Comparison of ENCODE assay signal across 16 mouse cellular contexts in genomic region chr4:65916027-65917008, GRCm38 (mm10).
DNase-seq lines count a peak whose midpoint lies in the region; ATAC-seq and TF ChIP-seq lines count a peak whose summit lies in the region.
"Had no signal": no experiment of that assay in that cellular context is flagged by ENCODE, and none has a peak within 500 bp of the region (broad histone marks: within the 10 kb centered on the region; RNA-seq: fewer than 3 reads in every experiment).

No protein-coding gene starts in this region.

- TF ChIP-seq POLR2A in brain, embryonic 14.5 days (IDR thresholded peaks at IDR 0.05; ENCODE audit: borderline replicate concordance, extremely low read depth, insufficient read depth, insufficient read length, poor library complexity, severe bottlenecking) = no peak

- H3K27me3 ChIP-seq in embryonic facial prominence, embryonic 14.5 days (replicated peaks; ENCODE audit: control insufficient read depth, insufficient read depth, low read length) = no peaks in the 10 kb centered on the region
- no peaks in the 10 kb centered on the region for H3K27me3 ChIP-seq in embryonic facial prominence, embryonic 10.5 days (replicated peaks; ENCODE audit: low read depth, poor library complexity, severe bottlenecking)
- no peaks in the 10 kb centered on the region for H3K27me3 ChIP-seq in kidney, postnatal 0 days (ENCODE audit: insufficient read depth, low read length)
- no peaks in the 10 kb centered on the region for H3K27me3 ChIP-seq in hindbrain, embryonic 16.5 days (replicated peaks; ENCODE audit: control insufficient read depth, insufficient read depth, low read length)
- H3K27me3 ChIP-seq: CH12.LX; embryonic facial prominence, embryonic 13.5 days; neural tube, embryonic 13.5 days had no signal

- no peak for ATAC-seq in embryonic facial prominence, embryonic 14.5 days (ENCODE audit: low read depth)
- no peak for ATAC-seq in kidney, postnatal 0 days (replicated peaks; ENCODE audit: low FRiP score, low read depth)
- ATAC-seq in hindbrain, embryonic 16.5 days = peak; percentile 56; the same call in 1 of the 2 replicates
- ATAC-seq: intestine, postnatal 0 days had no signal

- DNase-seq in embryonic facial prominence, embryonic 14.5 days (ENCODE audit: low spot score) = peak; percentile 18
- DNase-seq in embryonic facial prominence, embryonic 10.5 days (ENCODE audit: low spot score) = no peak
- peak; percentile 19 for DNase-seq in kidney, postnatal 0 days (ENCODE audit: low spot score)
- no peak for DNase-seq in kidney, postnatal 36 days
- peak; percentile 66 for DNase-seq in brain, embryonic 14.5 days (ENCODE audit: low read depth)
- no peak for DNase-seq in frontal cortex, adult 2 months (ENCODE audit: extremely low spot score in 1 of 2, low spot score in 1 of 2)
- DNase-seq: cerebellum, adult 11-12 months; heart, adult 11 months; heart, postnatal 4 days; lung, postnatal 4 days; thymus, postnatal 36 days had no signal

- 49% methylated on average over 11 of the region's 11 CpGs for WGBS in embryonic facial prominence, embryonic 14.5 days
- 70% methylated on average over 11 of the region's 11 CpGs for WGBS in embryonic facial prominence, embryonic 10.5 days
- WGBS in kidney, postnatal 0 days = 43% methylated on average over 11 of the region's 11 CpGs
- WGBS in hindbrain, embryonic 16.5 days = 50% methylated on average over 11 of the region's 11 CpGs

- H3K36me3 ChIP-seq in embryonic facial prominence, embryonic 14.5 days (ENCODE audit: control insufficient read depth, insufficient read depth, low read length) = no peaks in the 10 kb centered on the region
- H3K36me3 ChIP-seq in embryonic facial prominence, embryonic 10.5 days (replicated peaks) = no peaks in the 10 kb centered on the region
- H3K36me3 ChIP-seq in kidney, postnatal 0 days (ENCODE audit: insufficient read depth, low read length) = no peaks in the 10 kb centered on the region
- H3K36me3 ChIP-seq in hindbrain, embryonic 16.5 days (ENCODE audit: control insufficient read depth, insufficient read depth, low read length) = no peaks in the 10 kb centered on the region
- H3K36me3 ChIP-seq: embryonic facial prominence, embryonic 13.5 days; neural tube, embryonic 13.5 days had no signal

- no peaks in the 10 kb centered on the region for H3K4me1 ChIP-seq in embryonic facial prominence, embryonic 14.5 days (ENCODE audit: control insufficient read depth, insufficient read depth, low read length)
- H3K4me1 ChIP-seq in embryonic facial prominence, embryonic 10.5 days = no peaks in the 10 kb centered on the region
- no peaks in the 10 kb centered on the region for H3K4me1 ChIP-seq in kidney, postnatal 0 days (replicated peaks; ENCODE audit: insufficient read depth, low read length)
- H3K4me1 ChIP-seq in hindbrain, embryonic 16.5 days (ENCODE audit: control insufficient read depth, insufficient read depth, low read depth, low read length) = no peaks in the 10 kb centered on the region
- H3K4me1 ChIP-seq: embryonic facial prominence, embryonic 13.5 days had no signal

- no peaks in the 10 kb centered on the region for H3K9me3 ChIP-seq in embryonic facial prominence, embryonic 14.5 days (ENCODE audit: control insufficient read depth, low read length)
- H3K9me3 ChIP-seq in embryonic facial prominence, embryonic 10.5 days = no peaks in the 10 kb centered on the region
- no peaks in the 10 kb centered on the region for H3K9me3 ChIP-seq in kidney, postnatal 0 days (replicated peaks; ENCODE audit: low read length)
- no peaks in the 10 kb centered on the region for H3K9me3 ChIP-seq in hindbrain, embryonic 16.5 days (ENCODE audit: control insufficient read depth, low read length)
- H3K9me3 ChIP-seq: embryonic facial prominence, embryonic 13.5 days; neural tube, embryonic 13.5 days had no signal

- no peak overlapping the region for H3K4me3 ChIP-seq in embryonic facial prominence, embryonic 14.5 days (ENCODE audit: low read depth, low read length)
- no peak overlapping the region for H3K4me3 ChIP-seq in embryonic facial prominence, embryonic 10.5 days
- H3K4me3 ChIP-seq in kidney, postnatal 0 days (replicated peaks; ENCODE audit: low read depth, low read length) = no peak overlapping the region
- no peak overlapping the region for H3K4me3 ChIP-seq in hindbrain, embryonic 16.5 days (ENCODE audit: low read length)
- H3K4me3 ChIP-seq: embryonic facial prominence, embryonic 13.5 days; neural tube, embryonic 13.5 days had no signal

- no peak for TF ChIP-seq CTCF in kidney, postnatal 0 days (IDR thresholded peaks at IDR 0.05; ENCODE audit: low read depth)
- TF ChIP-seq CTCF in brain, embryonic 14.5 days (IDR thresholded peaks at IDR 0.05; ENCODE audit: borderline replicate concordance, extremely low read depth, insufficient read depth, insufficient read length) = no peak

- no peak overlapping the region for H3K9ac ChIP-seq in embryonic facial prominence, embryonic 14.5 days (ENCODE audit: low read depth, low read length)
- no peak overlapping the region for H3K9ac ChIP-seq in kidney, postnatal 0 days (ENCODE audit: low read depth, low read length)
- no peak overlapping the region for H3K9ac ChIP-seq in hindbrain, embryonic 16.5 days (ENCODE audit: low read depth, low read length)
- H3K9ac ChIP-seq: embryonic facial prominence, embryonic 13.5 days; neural tube, embryonic 13.5 days had no signal

- H3K27ac ChIP-seq in embryonic facial prominence, embryonic 14.5 days (replicated peaks; ENCODE audit: low read depth, low read length) = no peak overlapping the region
- no peak overlapping the region for H3K27ac ChIP-seq in embryonic facial prominence, embryonic 10.5 days (replicated peaks)
- H3K27ac ChIP-seq in kidney, postnatal 0 days = no peak overlapping the region
- H3K27ac ChIP-seq in hindbrain, embryonic 16.5 days (ENCODE audit: low read depth, low read length) = no peak overlapping the region
- H3K27ac ChIP-seq: embryonic facial prominence, embryonic 13.5 days; neural tube, embryonic 13.5 days had no signal

- H3K4me2 ChIP-seq in embryonic facial prominence, embryonic 14.5 days (ENCODE audit: low read depth, low read length) = no peak overlapping the region
- no peak overlapping the region for H3K4me2 ChIP-seq in kidney, postnatal 0 days (ENCODE audit: low read length)
- no peak overlapping the region for H3K4me2 ChIP-seq in hindbrain, embryonic 16.5 days (ENCODE audit: low read length)
- H3K4me2 ChIP-seq: embryonic facial prominence, embryonic 13.5 days; neural tube, embryonic 13.5 days had no signal

Comparison
In these comparisons a context has a peak if more than half of its experiments do, and no peak if none do; other contexts are left out.
1. DNase-seq: peak in embryonic facial prominence, embryonic 14.5 days (single experiment), kidney, postnatal 0 days (single experiment) and brain, embryonic 14.5 days (single experiment); none in embryonic facial prominence, embryonic 10.5 days (single experiment), kidney, postnatal 36 days (0 of 2) and frontal cortex, adult 2 months (0 of 2).